In the genomic region with DNA sequence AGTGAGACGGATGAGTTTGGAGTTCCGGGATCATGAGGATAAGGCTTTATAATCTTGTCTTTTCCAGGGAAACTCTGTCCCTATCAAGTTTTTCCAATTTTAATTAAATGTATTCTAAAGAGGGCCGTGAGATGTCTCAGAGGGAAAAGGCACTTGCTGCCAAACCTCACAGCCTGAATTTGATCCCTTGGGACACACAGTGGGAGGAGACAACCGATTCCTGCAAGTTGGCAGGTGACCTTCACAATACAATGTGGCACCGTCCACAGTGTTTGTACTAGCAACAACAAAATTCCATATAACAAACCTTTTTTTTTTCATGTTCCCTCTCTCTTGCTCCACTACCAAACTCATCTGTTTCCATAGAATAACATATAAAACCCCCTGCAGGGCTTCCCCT, we compare ENCODE assay signal across 17 mouse cellular contexts. TPM values are rescaled to one million over a fixed set of nuclear protein-coding genes. Genes with fewer than 3 reads are reported as not detected.
DNase-seq lines count a peak whose midpoint lies in the region; ATAC-seq and TF ChIP-seq lines count a peak whose summit lies in the region.
"Had no signal": no experiment of that assay in that cellular context is flagged by ENCODE, and none has a peak within 500 bp of the region (broad histone marks: within the 10 kb centered on the region; RNA-seq: fewer than 3 reads in every experiment).

No protein-coding gene starts in this region.

- DNase-seq in MEL (ENCODE audit: low read depth, low spot score) (no peak), NIH3T3 (ENCODE audit: low read depth) (peak; percentile 46)
- DNase-seq in liver, postnatal 0 days: no peak
- no peak for DNase-seq in kidney, adult 11 months
- DNase-seq in left cerebral cortex, postnatal 10 days (ENCODE audit: extremely low spot score in 1 of 2, low spot score in 2 of 2): no peak
- DNase-seq: cerebellum, adult 11 months; cerebellum, postnatal 25 days; heart, postnatal 10 days; kidney, adult 9 months; left cerebral cortex, postnatal 4 days; spleen, adult 18-20 months had no signal

- intact Hi-C loops in left cerebral cortex, postnatal 10 days (cut with DNase I): loop anchor here (5.0 kb wide), 1 partner anchor 38 kb away; no protein-coding TSS in a partner anchor

- peak overlapping the region; percentile 5; the same call in 1 of the 2 replicates for H3K27ac ChIP-seq in heart, embryonic 15.5 days
- no peak overlapping the region for H3K27ac ChIP-seq in heart, embryonic 11.5 days (ENCODE audit: low read depth, low read length)
- H3K27ac ChIP-seq in MEL (ENCODE audit: control insufficient read depth, low read depth, low read length): peak overlapping the region; percentile 41; the same call in 1 of the 2 replicates
- H3K27ac ChIP-seq in liver, postnatal 0 days (ENCODE audit: low read depth): peak overlapping the region; percentile 66
- H3K27ac ChIP-seq: forebrain, embryonic 10.5 days; hindbrain, embryonic 15.5 days; midbrain, embryonic 10.5 days had no signal

- H3K27me3 ChIP-seq in heart, embryonic 15.5 days: no peaks in the 10 kb centered on the region
- H3K27me3 ChIP-seq in heart, embryonic 11.5 days (ENCODE audit: control insufficient read depth, insufficient read depth, low read length): no peaks in the 10 kb centered on the region
- no peaks in the 10 kb centered on the region for H3K27me3 ChIP-seq in MEL (ENCODE audit: control insufficient read depth in 1 of 2, insufficient read depth in 2 of 2, low read length in 2 of 2)
- H3K27me3 ChIP-seq in liver, postnatal 0 days (ENCODE audit: insufficient read depth, low read length): no peaks in the 10 kb centered on the region
- H3K27me3 ChIP-seq: hindbrain, embryonic 15.5 days had no signal

- no peak for TF ChIP-seq RAD21 in MEL (IDR thresholded peaks at IDR 0.05; ENCODE audit: low read depth, low read length)

- no peak overlapping the region for H3K9ac ChIP-seq in heart, embryonic 15.5 days
- H3K9ac ChIP-seq in heart, embryonic 11.5 days (ENCODE audit: low read depth, low read length): no peak overlapping the region
- peak overlapping the region; percentile 32; the same call in 1 of the 2 replicates for H3K9ac ChIP-seq in MEL (ENCODE audit: control insufficient read depth, low read depth, low read length, poor library complexity, severe bottlenecking)
- no peak overlapping the region for H3K9ac ChIP-seq in liver, postnatal 0 days (replicated peaks)
- H3K9ac ChIP-seq: hindbrain, embryonic 15.5 days had no signal

- H3K36me3 ChIP-seq in heart, embryonic 15.5 days: no peaks in the 10 kb centered on the region
- no peaks in the 10 kb centered on the region for H3K36me3 ChIP-seq in heart, embryonic 11.5 days (ENCODE audit: control insufficient read depth, insufficient read depth, low read length)
- H3K36me3 ChIP-seq in MEL (ENCODE audit: control insufficient read depth in 1 of 2, insufficient read depth in 2 of 2, low read length in 2 of 2): peaks cover 0 to 26% of the 10 kb centered on the region in 2 experiments; a peak in 2 of 4 replicates
- no peaks in the 10 kb centered on the region for H3K36me3 ChIP-seq in liver, postnatal 0 days (replicated peaks; ENCODE audit: insufficient read depth, low read length)
- H3K36me3 ChIP-seq: forebrain, embryonic 10.5 days; G1E; hindbrain, embryonic 15.5 days; midbrain, embryonic 10.5 days had no signal

- no peaks in the 10 kb centered on the region for H3K9me3 ChIP-seq in heart, embryonic 15.5 days (replicated peaks)
- no peaks in the 10 kb centered on the region for H3K9me3 ChIP-seq in heart, embryonic 11.5 days (replicated peaks; ENCODE audit: control insufficient read depth, low read length)
- H3K9me3 ChIP-seq in MEL (replicated peaks; ENCODE audit: insufficient read depth, low read length): no peaks in the 10 kb centered on the region
- no peaks in the 10 kb centered on the region for H3K9me3 ChIP-seq in liver, postnatal 0 days (ENCODE audit: low read length)
- H3K9me3 ChIP-seq: forebrain, embryonic 10.5 days; G1E; hindbrain, embryonic 15.5 days; midbrain, embryonic 10.5 days had no signal

- no peak for TF ChIP-seq POLR2A in MEL (IDR thresholded peaks at IDR 0.05; ENCODE audit: control insufficient read depth in 1 of 2, insufficient read depth in 1 of 2, low read depth in 1 of 2, low read length in 2 of 2, poor library complexity in 1 of 2)

- H3K4me2 ChIP-seq in heart, embryonic 15.5 days: no peak overlapping the region
- no peak overlapping the region for H3K4me2 ChIP-seq in heart, embryonic 11.5 days
- no peak overlapping the region for H3K4me2 ChIP-seq in liver, postnatal 0 days (ENCODE audit: low read depth, low read length)
- H3K4me2 ChIP-seq: hindbrain, embryonic 15.5 days had no signal

- WGBS in heart, embryonic 15.5 days: 36% methylated on average over 5 of the region's 5 CpGs
- WGBS in heart, embryonic 11.5 days (ENCODE audit: insufficient replicate concordance): 48% methylated on average over 5 of the region's 5 CpGs
- 61% methylated on average over 5 of the region's 5 CpGs for WGBS in liver, postnatal 0 days (ENCODE audit: insufficient replicate concordance)

- TF ChIP-seq CTCF in MEL (IDR thresholded peaks at IDR 0.05 in 2 of 3, conservative IDR thresholded peaks at IDR 0.05 in 1 of 3; ENCODE audit: control insufficient read depth in 1 of 3, insufficient read depth in 1 of 3, low read depth in 2 of 3, low read length in 3 of 3, poor library complexity in 1 of 3, severe bottlenecking in 1 of 3): no peak
- TF ChIP-seq CTCF in liver, postnatal 0 days (IDR thresholded peaks at IDR 0.05; ENCODE audit: low read depth): no peak

- H3K4me1 ChIP-seq in heart, embryonic 15.5 days (replicated peaks): peaks cover 11% of the 10 kb centered on the region
- peaks cover 13% of the 10 kb centered on the region for H3K4me1 ChIP-seq in heart, embryonic 11.5 days (ENCODE audit: control insufficient read depth, insufficient read depth, low read length)
- peaks cover 25 to 36% of the 10 kb centered on the region in 2 experiments for H3K4me1 ChIP-seq in MEL (ENCODE audit: control insufficient read depth in 1 of 2, insufficient read depth in 2 of 2, low read length in 2 of 2)
- H3K4me1 ChIP-seq in liver, postnatal 0 days (ENCODE audit: insufficient read depth): peaks cover 16% of the 10 kb centered on the region

- no peaks in the 10 kb centered on the region for H3K79me2 ChIP-seq in MEL (ENCODE audit: control insufficient read depth, insufficient read depth, low read length, poor library complexity)

- no peak overlapping the region for H3K4me3 ChIP-seq in heart, embryonic 15.5 days
- H3K4me3 ChIP-seq in heart, embryonic 11.5 days (ENCODE audit: low read depth, low read length): no peak overlapping the region
- no peak overlapping the region for H3K4me3 ChIP-seq in MEL (ENCODE audit: control insufficient read depth in 1 of 2, insufficient read depth in 1 of 2, low read depth in 2 of 2, low read length in 2 of 2)
- H3K4me3 ChIP-seq in liver, postnatal 0 days (ENCODE audit: low read depth, low read length): no peak overlapping the region
- H3K4me3 ChIP-seq: forebrain, embryonic 10.5 days; hindbrain, embryonic 15.5 days; midbrain, embryonic 10.5 days had no signal

- no peak for ATAC-seq in heart, embryonic 15.5 days (replicated peaks; ENCODE audit: insufficient number of reproducible peaks, insufficient read depth, low FRiP score, low read depth)
- no peak for ATAC-seq in heart, embryonic 11.5 days (replicated peaks; ENCODE audit: insufficient number of reproducible peaks, low FRiP score, low TSS enrichment)
- no peak for ATAC-seq in liver, postnatal 0 days

- no peak for TF ChIP-seq EP300 in MEL (IDR thresholded peaks at IDR 0.05; ENCODE audit: low read depth in 1 of 2, low read length in 2 of 2)
- no peak for TF ChIP-seq EP300 in liver, postnatal 0 days (IDR thresholded peaks at IDR 0.05; ENCODE audit: low read depth)

TF ChIP-seq in MEL, 35 proteins besides CTCF, POLR2A, EP300 and RAD21:
- no peak for TF ChIP-seq JUND (IDR thresholded peaks at IDR 0.05; ENCODE audit: low read depth, low read length)
- TF ChIP-seq TAL1 (IDR thresholded peaks at IDR 0.05; ENCODE audit: low read length): no peak
- no peak for TF ChIP-seq MYB (IDR thresholded peaks at IDR 0.05; ENCODE audit: low read depth, low read length)

RNA-seq across cellular contexts. Expression of gene Mat2a, which starts 19.6 kb away (rescaled TPM):
- 247 and 267 TPM in 2 replicates for polyA plus RNA-seq in heart, embryonic 15.5 days (2015; fragmentation: Nextera tagmentation; extraction: Ambion mirVana)
- 321 and 349 TPM in 2 replicates for polyA plus RNA-seq in heart, embryonic 11.5 days (2014; fragmentation: Nextera tagmentation; extraction: Ambion mirVana)
- total RNA-seq in MEL (2012; rRNA removed): 233 and 319 TPM in 2 replicates
- polyA plus RNA-seq in MEL (2012; ENCODE audit: insufficient read depth in 1 of 2, insufficient read length in 2 of 2, low read depth in 1 of 2, low replicate concordance in 2 of 2, missing spikeins in 1 of 2): 1,000 to 10,000 TPM in 1 of 2 experiments, 100 to 1,000 TPM in 1; 357 to 3,179 TPM
- polyA plus RNA-seq in liver, postnatal 0 days (2015; fragmentation: Nextera tagmentation; extraction: Ambion mirVana): 111 and 138 TPM in 2 replicates
- total RNA-seq in left cerebral cortex, postnatal 10 days (2021): 100 to 1,000 TPM; 158 to 195 TPM

RNA-seq across cellular contexts. Expression of gene Ggcx, which starts 44.8 kb away (rescaled TPM):
- 27.7 and 32.1 TPM in 2 replicates for polyA plus RNA-seq in heart, embryonic 15.5 days (2015; fragmentation: Nextera tagmentation; extraction: Ambion mirVana)
- 23.9 and 27.1 TPM in 2 replicates for polyA plus RNA-seq in heart, embryonic 11.5 days (2014; fragmentation: Nextera tagmentation; extraction: Ambion mirVana)
- 5.0 and 5.2 TPM in 2 replicates for total RNA-seq in MEL (2012; rRNA removed)
- 1 to 10 TPM in 1 of 2 experiments, not detected in 1; 5.4 TPM for polyA plus RNA-seq in MEL (2012; ENCODE audit: insufficient read depth in 1 of 2, insufficient read length in 2 of 2, low read depth in 1 of 2, low replicate concordance in 2 of 2, missing spikeins in 1 of 2)
- polyA plus RNA-seq in liver, postnatal 0 days (2015; fragmentation: Nextera tagmentation; extraction: Ambion mirVana): 16.2 and 20.7 TPM in 2 replicates
- 10 to 100 TPM; 19.8 to 21.1 TPM for total RNA-seq in left cerebral cortex, postnatal 10 days (2021)
